Mouse (Mus musculus) limb, embryonic 12.5 days (tissue): Measurements from ENCODE around the gene Pnpo. TPM values are rescaled to one million over a fixed set of nuclear protein-coding genes. Genes with fewer than 3 reads are reported as not detected.
A peak's percentile ranks its signal among the peaks of the same experiment; 100 is the strongest.

ENCODE experiments used
- ATAC-seq: fragments of 200-750 bp; cut with Nextera tagmentation; 2 replicates; pipeline ENCODE4 v1.8.0; 2017; ENCODE audit warnings: low read depth, moderate TSS enrichment; ENCODE audit not compliant: insufficient number of reproducible peaks, insufficient read depth, low FRiP score, low TSS enrichment
- H3K27ac ChIP-seq: fragments of 300-500 bp; sonication (generic); 2 replicates; pipeline ENCODE4 v1.5.1; 2016; ENCODE audit warnings: mild to moderate bottlenecking, moderate library complexity
- H3K27me3 ChIP-seq: fragments of 300-500 bp; sonication (generic); 2 replicates; pipeline ENCODE4 v1.6.1; 2016; ENCODE audit warnings: mild to moderate bottlenecking, moderate library complexity
- H3K36me3 ChIP-seq: fragments of 300-500 bp; sonication (generic); 2 replicates; pipeline ENCODE4 v1.6.1; 2016; ENCODE audit warnings: mild to moderate bottlenecking, moderate library complexity
- H3K4me1 ChIP-seq: fragments of 300-500 bp; sonication (generic); replicated peaks from 2 replicates; pipeline ENCODE4 v1.6.1; 2016
- H3K4me2 ChIP-seq: fragments of 300-500 bp; sonication (generic); 2 replicates; pipeline ENCODE4 v1.6.1; 2016; ENCODE audit warnings: mild to moderate bottlenecking, moderate library complexity
- H3K4me3 ChIP-seq: fragments of 300-500 bp; sonication (generic); replicated peaks from 2 replicates; pipeline ENCODE4 v1.5.1; 2016; ENCODE audit warnings: mild to moderate bottlenecking
- H3K9ac ChIP-seq: fragments of 300-500 bp; sonication (generic); replicated peaks from 2 replicates; pipeline ENCODE4 v1.6.1; 2016; ENCODE audit warnings: mild to moderate bottlenecking, moderate library complexity
- H3K9me3 ChIP-seq: fragments of 300-500 bp; sonication (generic); 2 replicates; pipeline ENCODE4 v1.6.1; 2016; ENCODE audit warnings: mild to moderate bottlenecking, moderate library complexity
- WGBS: fragments of 180-500 bp; shearing (Covaris S2); methylation state at CpG from one replicate; pipeline ENCODE4 v1.1.7; 2016; 5-methylcytosine and 5-hydroxymethylcytosine counted together
- polyA plus RNA-seq: library from polyadenylated mRNA; unstranded; fragments of >200 nt; fragmentation: Nextera tagmentation; extraction: Ambion mirVana; gene quantifications from 2 replicates; pipeline ENCODE4 v1.2.1, GENCODE M21; 2016

Pnpo gene
- polyA plus RNA-seq, 1 experiment from 2014 or later, result 19.7 TPM

GRCm38 (mm10) chr11:96978401-96979246 lies 34.8 kb upstream of the Pnpo start:
- peak overlapping the region; percentile 70 for H3K9ac ChIP-seq

GRCm38 (mm10) chr11:96977606-96978400 lies 34.0 kb upstream of the Pnpo start:
- no peaks in the 10 kb centered on the region for H3K9me3 ChIP-seq

More at GRCm38 (mm10) chr11:96978401-96979246, 34.8 kb upstream of the Pnpo start:
- peak overlapping the region; percentile 88 for H3K4me2 ChIP-seq
- no peak for ATAC-seq
- WGBS, result 30% methylated on average over 17 of the region's 17 CpGs
- H3K4me3 ChIP-seq, result peak overlapping the region; percentile 54
- H3K9me3 ChIP-seq, result no peaks in the 10 kb centered on the region
- peaks cover 22% of the 10 kb centered on the region for H3K4me1 ChIP-seq
- peak overlapping the region; percentile 88 for H3K27ac ChIP-seq
- H3K36me3 ChIP-seq, result peaks cover 4% of the 10 kb centered on the region; the same call in 1 of the 2 replicates
- H3K27me3 ChIP-seq, result no peaks in the 10 kb centered on the region

GRCm38 (mm10) chr11:96976911-96977591 lies 33.3 kb upstream of the Pnpo start:
- Histone ChIP-seq H3K4me2 (peak overlapping the region; percentile 79), H3K36me3 (peaks cover 4% of the 10 kb centered on the region; the same call in 1 of the 2 replicates), H3K9me3 (no peaks in the 10 kb centered on the region), H3K27me3 (no peaks in the 10 kb centered on the region), H3K4me3 (peak overlapping the region; percentile 92), H3K27ac (peak overlapping the region; percentile 94), H3K9ac (peak overlapping the region; percentile 89), H3K4me1 (peaks cover 19% of the 10 kb centered on the region)
- ATAC-seq, result peak; percentile 61
- WGBS, result under 1% methylated on average over 50 of the region's 50 CpGs

More at GRCm38 (mm10) chr11:96977606-96978400, 34.0 kb upstream of the Pnpo start:
- no peaks in the 10 kb centered on the region for H3K27me3 ChIP-seq
- peak overlapping the region; percentile 89 for H3K9ac ChIP-seq
- H3K4me2 ChIP-seq, result peak overlapping the region; percentile 88
- H3K36me3 ChIP-seq, result peaks cover 4% of the 10 kb centered on the region; the same call in 1 of the 2 replicates
- ATAC-seq, result peak; percentile 98
- under 1% methylated on average over 45 of the region's 45 CpGs for WGBS
- H3K27ac ChIP-seq, result peak overlapping the region; percentile 94
- peaks cover 22% of the 10 kb centered on the region for H3K4me1 ChIP-seq
- H3K4me3 ChIP-seq, result peak overlapping the region; percentile 92

- 62% methylated on average over 3 of the region's 3 CpGs for WGBS
- H3K9ac ChIP-seq, result peak overlapping the region; percentile 89; the same call in 1 of the 2 replicates
Measured at GRCm38 (mm10) chr11:96976379-96976687, 32.5 kb upstream of the Pnpo start.

GRCm38 (mm10) chr11:96975511-96976378 lies 32.0 kb upstream of the Pnpo start:
- Histone ChIP-seq H3K4me1 (peaks cover 19% of the 10 kb centered on the region), H3K27me3 (no peaks in the 10 kb centered on the region), H3K9ac (0 out of 2 replicates have a peak overlapping the region, but pooled peaks have one; percentile 89), H3K4me2 (peak overlapping the region; percentile 79), H3K36me3 (peaks cover 4% of the 10 kb centered on the region; the same call in 1 of the 2 replicates), H3K27ac (no peak overlapping the region; the same call in 1 of the 2 replicates), H3K4me3 (peak overlapping the region; percentile 92), H3K9me3 (no peaks in the 10 kb centered on the region)
- ATAC-seq, result no peak
- 87% methylated on average over 10 of the region's 10 CpGs for WGBS

More at GRCm38 (mm10) chr11:96976379-96976687, 32.5 kb upstream of the Pnpo start:
- Histone ChIP-seq H3K9me3 (no peaks in the 10 kb centered on the region), H3K27me3 (no peaks in the 10 kb centered on the region), H3K4me3 (peak overlapping the region; percentile 92), H3K4me2 (peak overlapping the region; percentile 79), H3K27ac (no peak overlapping the region; the same call in 1 of the 2 replicates), H3K36me3 (peaks cover 4% of the 10 kb centered on the region; the same call in 1 of the 2 replicates), H3K4me1 (peaks cover 19% of the 10 kb centered on the region)
- no peak for ATAC-seq

GRCm38 (mm10) chr11:96974813-96975212 lies 31.0 kb upstream of the Pnpo start:
- 82% methylated on average over 5 of the region's 5 CpGs for WGBS
- Histone ChIP-seq H3K9me3 (no peaks in the 10 kb centered on the region), H3K27ac (no peak overlapping the region), H3K9ac (no peak overlapping the region), H3K36me3 (peaks cover 4% of the 10 kb centered on the region; the same call in 1 of the 2 replicates), H3K27me3 (no peaks in the 10 kb centered on the region), H3K4me3 (no peak overlapping the region), H3K4me2 (no peak overlapping the region), H3K4me1 (peaks cover 19% of the 10 kb centered on the region)
- ATAC-seq, result no peak

GRCm38 (mm10) chr11:96973426-96973964 lies 29.7 kb upstream of the Pnpo start:
- peaks cover 14% of the 10 kb centered on the region for H3K4me1 ChIP-seq
- no peak for ATAC-seq
- no peak overlapping the region for H3K4me2 ChIP-seq
- 90% methylated on average over 5 of the region's 5 CpGs for WGBS
- H3K9ac ChIP-seq, result no peak overlapping the region
- no peaks in the 10 kb centered on the region for H3K9me3 ChIP-seq
- peaks cover 4% of the 10 kb centered on the region; the same call in 1 of the 2 replicates for H3K36me3 ChIP-seq
- H3K27me3 ChIP-seq, result no peaks in the 10 kb centered on the region
- no peak overlapping the region for H3K27ac ChIP-seq
- H3K4me3 ChIP-seq, result no peak overlapping the region

- Histone ChIP-seq H3K4me1 (peaks cover 10% of the 10 kb centered on the region), H3K4me3 (no peak overlapping the region), H3K27me3 (no peaks in the 10 kb centered on the region), H3K4me2 (no peak overlapping the region), H3K27ac (no peak overlapping the region), H3K9ac (no peak overlapping the region), H3K9me3 (no peaks in the 10 kb centered on the region), H3K36me3 (peaks cover 4% of the 10 kb centered on the region; the same call in 1 of the 2 replicates)
- 87% methylated on average over 5 of the region's 5 CpGs for WGBS
- no peak for ATAC-seq
Measured at GRCm38 (mm10) chr11:96972906-96973305, 29.1 kb upstream of the Pnpo start.

- no peak overlapping the region for H3K4me2 ChIP-seq
- H3K4me1 ChIP-seq, result no peaks in the 10 kb centered on the region; the same call in 1 of the 2 replicates
- no peaks in the 10 kb centered on the region for H3K27me3 ChIP-seq
- no peak overlapping the region for H3K27ac ChIP-seq
- peaks cover 2% of the 10 kb centered on the region; the same call in 1 of the 2 replicates for H3K36me3 ChIP-seq
- no peak for ATAC-seq
- H3K4me3 ChIP-seq, result no peak overlapping the region
- 74% methylated on average over 3 of the region's 3 CpGs for WGBS
- no peaks in the 10 kb centered on the region for H3K9me3 ChIP-seq
- no peak overlapping the region for H3K9ac ChIP-seq
Measured at GRCm38 (mm10) chr11:96970341-96970740, 26.6 kb upstream of the Pnpo start.

- no peak overlapping the region for H3K4me2 ChIP-seq
- H3K9me3 ChIP-seq, result no peaks in the 10 kb centered on the region
- WGBS, result 81% methylated on average over 1 of the region's 1 CpGs
- H3K4me3 ChIP-seq, result no peak overlapping the region
- H3K9ac ChIP-seq, result no peak overlapping the region
- no peaks in the 10 kb centered on the region; the same call in 1 of the 2 replicates for H3K4me1 ChIP-seq
- H3K27me3 ChIP-seq, result no peaks in the 10 kb centered on the region
- H3K36me3 ChIP-seq, result no peaks in the 10 kb centered on the region
- H3K27ac ChIP-seq, result peak overlapping the region; percentile 32; the same call in 1 of the 2 replicates
- ATAC-seq, result no peak
Measured at GRCm38 (mm10) chr11:96969746-96970145, 26.0 kb upstream of the Pnpo start.
